Mouse (Mus musculus) testis, adult 2 months (tissue): Measurements from ENCODE around the gene Abhd2.

Experiments
- CTCF ChIP-seq: fragments of 200-500 bp; IDR thresholded peaks from 2 replicates; pipeline ENCODE4 v1.5.1; 2012; ENCODE audit warnings: low read depth, mild to moderate bottlenecking, inconsistent platforms, low read length, moderate library complexity; ENCODE audit not compliant: control insufficient read depth, insufficient read depth, insufficient replicate concordance
- POLR2A ChIP-seq: fragments of 200-500 bp; IDR thresholded peaks from 2 replicates; pipeline ENCODE4 v1.6.1; 2012; ENCODE audit warnings: low read depth, mild to moderate bottlenecking, inconsistent platforms, low read length, moderate library complexity; ENCODE audit not compliant: control insufficient read depth

DNA sequence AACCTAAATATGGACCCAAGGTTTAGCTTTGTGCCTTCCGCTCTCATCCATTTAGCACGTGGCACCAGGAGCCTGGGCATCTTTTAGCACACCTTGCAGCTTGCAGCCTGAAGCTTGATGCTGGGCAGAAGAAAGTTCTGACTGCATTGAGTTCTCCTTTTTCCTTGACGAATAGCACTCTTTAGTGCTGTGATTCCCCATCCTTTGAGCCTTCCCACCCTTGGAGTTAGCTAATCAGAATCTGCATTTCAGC, 86.1 kb downstream of the Abhd2 start:
- no peak for TF ChIP-seq POLR2A
- TF ChIP-seq CTCF: no peak
